Mouse (Mus musculus): ENCODE results near the gene Dnah10.

DNA sequence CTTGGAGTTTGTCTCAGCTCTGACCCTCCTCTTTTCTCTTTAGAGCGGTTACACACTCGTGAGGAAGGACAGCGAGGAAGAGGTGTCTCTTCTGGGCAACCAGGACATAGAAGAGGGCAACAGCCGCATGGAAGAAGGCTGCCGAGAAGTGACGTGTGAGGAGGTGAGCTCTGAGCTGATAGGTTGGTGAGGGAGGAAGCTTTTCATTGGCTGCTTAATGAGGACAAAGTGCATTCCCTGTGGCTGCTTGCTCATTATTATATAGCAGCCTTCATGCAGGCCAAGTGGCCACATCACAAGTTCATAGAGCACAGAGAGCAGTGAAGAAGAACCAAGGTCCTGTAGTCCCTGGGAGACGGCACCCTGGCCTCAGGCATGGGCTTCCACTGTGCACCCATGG lies 6.5 kb upstream of the Dnah10 start:
- no peak for TF ChIP-seq POLR2A (IDR thresholded peaks at IDR 0.05; ENCODE audit: extremely low read depth, insufficient read depth, low read length)
- no peak for TF ChIP-seq CTCF (IDR thresholded peaks at IDR 0.05; ENCODE audit: low read depth, low read length)

Measured in liver, adult 2 months (tissue).